Mouse (Mus musculus) duodenum, adult 2 months (tissue): ENCODE results near the gene Rpl23. TPM values are rescaled to one million over a fixed set of nuclear protein-coding genes. Genes with fewer than 3 reads are reported as not detected.

Source experiments
- polyA plus RNA-seq: library from polyadenylated mRNA; depleted of rRNA; stranded (reverse); fragments of >200 nt; gene quantifications from 2 replicates; pipeline ENCODE4 v1.2.3, GENCODE M21; 2012; ENCODE audit warnings: low replicate concordance; rRNA removed

Rpl23 gene
- polyA plus RNA-seq, result 12.8 and 18.3 TPM in 2 replicates

DNA sequence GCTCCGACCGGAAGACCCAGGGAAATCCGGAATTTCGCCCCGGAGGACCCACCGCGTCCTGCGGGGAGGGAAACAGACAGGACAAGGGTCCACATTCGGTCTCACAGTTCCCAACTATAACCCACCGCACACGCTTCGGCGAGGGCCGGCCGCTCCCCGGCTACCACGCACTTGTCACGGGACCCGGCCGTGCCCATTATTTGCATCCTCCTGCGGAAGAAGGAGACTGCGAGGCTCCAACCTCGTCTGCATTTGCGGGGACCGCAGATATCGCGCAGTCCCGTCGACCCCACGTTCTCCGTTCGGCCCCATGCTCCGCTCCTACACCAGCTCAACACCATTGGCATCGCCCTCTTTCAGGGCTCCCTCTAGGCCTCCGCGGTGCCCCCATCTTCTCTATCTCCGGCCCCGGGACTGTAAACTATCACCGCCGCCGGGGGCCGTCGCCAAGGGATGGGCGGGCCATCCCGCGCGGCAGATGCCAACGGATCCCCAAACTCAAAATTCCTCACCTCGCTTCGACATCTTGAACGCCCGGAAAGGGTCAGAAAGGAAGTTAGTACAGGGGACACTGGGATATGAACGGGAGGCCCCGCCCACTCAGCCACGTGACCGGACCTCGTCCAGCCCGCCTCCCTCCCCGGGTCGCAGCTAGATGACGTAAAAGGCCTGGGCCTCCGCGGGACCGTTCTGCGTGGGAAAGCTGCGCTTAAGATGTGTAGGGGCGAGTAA, at the start of gene Rpl23:
Gene Rpl23 (minus strand): TSS at position 606 of the 732 bp plus-strand sequence.

DNA sequence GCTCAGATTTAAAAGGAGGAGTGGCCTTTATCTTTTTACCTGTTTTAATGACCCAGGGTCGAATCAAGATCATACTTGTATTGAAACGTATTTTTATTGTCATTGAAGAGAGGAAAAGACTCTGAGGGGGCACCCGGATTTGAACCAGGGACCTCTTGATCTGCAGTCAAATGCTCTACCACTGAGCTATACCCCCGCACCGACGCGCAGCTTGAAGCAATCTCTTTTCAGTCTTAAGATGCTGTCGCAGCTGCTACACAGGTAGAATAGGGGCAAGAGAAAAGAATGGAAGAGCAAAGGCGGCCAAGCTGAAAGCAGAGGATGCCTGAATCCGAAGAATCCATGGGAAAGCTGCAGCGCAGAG, 16.5 kb upstream of the Rpl23 start, which contains the start of gene Lasp1:
Gene Lasp1 (plus strand): TSS at position 219 of the 364 bp plus-strand sequence.

DNA sequence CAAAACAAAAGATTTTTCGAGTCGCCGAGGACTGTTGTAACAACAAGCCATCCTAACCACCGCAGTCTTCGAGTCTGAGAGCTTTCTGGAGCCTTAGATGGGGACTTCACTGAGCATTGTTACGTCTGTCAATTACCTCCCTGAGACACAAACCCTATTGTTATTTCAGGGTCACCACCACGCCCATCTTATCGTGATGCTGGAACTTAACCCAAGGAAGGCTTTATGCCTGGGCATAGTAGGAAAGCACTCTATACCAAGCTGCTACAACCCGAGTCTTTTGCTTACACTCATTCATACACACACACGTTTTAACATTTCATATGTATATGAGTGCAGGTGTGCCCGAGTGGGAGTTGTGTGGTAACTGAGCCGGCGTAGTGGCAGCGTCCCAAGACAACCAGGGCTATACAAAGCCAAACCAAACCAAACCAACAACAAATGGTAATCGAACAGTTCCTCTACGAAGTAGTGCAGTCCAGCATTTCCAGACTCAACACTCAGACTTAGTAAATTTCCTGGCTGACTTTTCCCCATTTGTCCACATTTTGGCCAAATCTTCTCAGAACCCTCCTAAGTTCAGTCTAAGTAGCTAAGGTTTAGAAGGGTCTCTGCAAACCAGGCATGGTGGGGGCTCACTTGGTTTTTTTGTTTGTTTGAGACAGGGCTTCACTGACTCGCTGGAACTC, 6.3 kb downstream of the Rpl23 start, which contains the start of gene 1700001P01Rik:
Gene 1700001P01Rik (minus strand): TSS at position 111 of the 689 bp plus-strand sequence.

DNA sequence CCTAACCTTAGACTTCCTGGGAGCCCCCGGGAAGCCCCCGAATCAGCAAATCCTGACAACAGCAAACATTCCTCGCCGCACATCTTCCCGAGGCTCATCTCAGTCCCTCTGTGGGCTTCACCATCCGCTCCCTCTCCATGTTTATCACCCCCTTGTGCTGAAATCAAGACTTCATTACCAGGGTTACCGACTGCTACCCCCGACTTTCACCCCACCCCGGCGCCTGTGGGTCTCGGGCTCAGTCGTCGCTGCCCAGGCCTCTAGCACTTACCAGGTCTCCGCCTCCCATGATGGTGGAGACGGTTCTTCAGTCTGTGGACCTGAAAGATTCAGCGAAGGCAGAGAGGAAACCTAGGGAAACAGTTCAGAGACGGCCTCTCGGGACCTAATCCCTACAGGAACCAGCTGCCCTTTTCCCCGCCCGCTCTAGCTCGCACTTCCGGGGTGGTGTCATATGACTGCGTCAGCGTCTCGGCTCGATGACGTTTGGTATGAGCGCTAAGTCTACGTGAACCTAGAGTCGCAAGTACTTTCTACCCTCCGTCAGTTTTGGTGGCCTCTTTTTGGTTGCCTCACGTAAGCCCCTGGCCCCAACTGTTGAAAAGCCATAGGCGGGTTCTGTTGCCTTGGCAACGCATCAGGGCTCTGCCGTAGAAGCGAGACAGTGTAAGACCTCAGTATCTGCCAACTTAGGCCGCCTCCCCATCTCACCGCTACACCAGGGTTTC, 15.9 kb downstream of the Rpl23 start, which contains the start of gene Cwc25:
Gene Cwc25 (minus strand): TSS at position 403 of the 728 bp plus-strand sequence.

DNA sequence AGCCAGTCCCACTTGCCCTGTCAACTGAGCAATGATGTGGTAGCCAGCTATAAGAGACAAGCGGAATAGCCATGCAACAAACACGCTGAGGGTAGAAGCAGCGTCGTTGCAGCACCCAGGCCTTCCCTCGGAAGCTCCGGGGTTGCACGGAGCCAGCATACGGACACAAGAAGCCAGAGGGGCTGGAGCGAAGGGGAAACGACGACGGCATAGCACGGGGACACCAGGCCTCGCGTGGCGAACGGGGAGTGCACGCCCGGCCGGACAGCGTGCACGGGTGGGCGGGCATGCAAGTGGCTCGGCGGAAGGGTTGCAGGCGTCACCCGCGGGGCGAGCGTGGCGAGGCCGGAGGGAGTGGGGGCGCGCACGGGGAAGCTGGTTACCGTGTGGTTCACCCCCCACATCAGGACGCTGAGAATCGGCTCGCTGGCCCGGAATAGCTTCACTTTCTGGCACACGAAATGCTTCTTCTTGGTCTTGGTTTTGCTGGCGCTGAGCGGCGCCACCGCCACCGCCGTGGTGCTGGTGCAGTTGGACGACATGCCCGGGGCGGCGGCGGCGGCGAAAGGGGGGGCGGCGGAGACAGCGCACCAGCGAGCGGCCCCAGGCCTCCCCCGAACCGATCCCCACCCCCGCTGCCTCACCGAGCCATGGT, 38.0 kb downstream of the Rpl23 start, which contains the start of gene Pip4k2b:
Gene Pip4k2b (minus strand): TSS at position 642 of the 655 bp plus-strand sequence.

Other genes with a start within 250 kb of the Rpl23 start
- gene Srcin1, start 206.3 kb downstream of the Rpl23 start, polyA plus RNA-seq, result 0.27 and 0.47 TPM in 2 replicates
- gene Epop, start 152.7 kb downstream of the Rpl23 start, polyA plus RNA-seq, result 2.8 and 5.8 TPM in 2 replicates
- 30.5 and 37.1 TPM in 2 replicates for gene Mllt6, start 119.0 kb downstream of the Rpl23 start, polyA plus RNA-seq
- 146 and 295 TPM in 2 replicates for gene Cisd3, start 96.6 kb downstream of the Rpl23 start, polyA plus RNA-seq
- 65.1 and 93.8 TPM in 2 replicates for gene Pcgf2, start 81.9 kb downstream of the Rpl23 start, polyA plus RNA-seq
- 201 and 322 TPM in 2 replicates for gene Psmb3, start 79.0 kb downstream of the Rpl23 start, polyA plus RNA-seq
- gene Pip4k2b, start 37.7 kb downstream of the Rpl23 start, polyA plus RNA-seq, result 2.2 and 3.1 TPM in 2 replicates
- 1.7 and 2.5 TPM in 2 replicates for gene Cwc25, start 15.9 kb downstream of the Rpl23 start, polyA plus RNA-seq
- not detected in 2 replicates for gene 1700001P01Rik, start 6.5 kb downstream of the Rpl23 start, polyA plus RNA-seq
- gene Lasp1, start 16.6 kb upstream of the Rpl23 start, polyA plus RNA-seq, result 227 and 325 TPM in 2 replicates
- gene B230217C12Rik, start 58.3 kb upstream of the Rpl23 start, polyA plus RNA-seq, result 0.51 and 0.75 TPM in 2 replicates
- gene Fbxo47, start 101.7 kb upstream of the Rpl23 start, polyA plus RNA-seq, result not detected in 2 replicates
- gene Plxdc1, start 204.0 kb upstream of the Rpl23 start, polyA plus RNA-seq, result 1.0 and 1.2 TPM in 2 replicates
- gene Arl5c, start 213.7 kb upstream of the Rpl23 start, polyA plus RNA-seq, result 0.79 and 0.95 TPM in 2 replicates
- 3.6 and 8.1 TPM in 2 replicates for gene Cacnb1, start 240.6 kb upstream of the Rpl23 start, polyA plus RNA-seq
- 145 and 247 TPM in 2 replicates for gene Rpl19, start 244.3 kb upstream of the Rpl23 start, polyA plus RNA-seq